Mouse (Mus musculus) cerebellum, adult 9-11 months (tissue): ENCODE data around the gene Kmt2a.
"Not testable (repeated sequence)": the region's sequence is repeated elsewhere in the genome, so short reads cannot be mapped to it uniquely, and the experiment has no call there.

Experiments used
- DNase-seq: peaks from one replicate; pipeline ENCODE4 v3.0.0; 2022

Gene Kmt2a

DNA sequence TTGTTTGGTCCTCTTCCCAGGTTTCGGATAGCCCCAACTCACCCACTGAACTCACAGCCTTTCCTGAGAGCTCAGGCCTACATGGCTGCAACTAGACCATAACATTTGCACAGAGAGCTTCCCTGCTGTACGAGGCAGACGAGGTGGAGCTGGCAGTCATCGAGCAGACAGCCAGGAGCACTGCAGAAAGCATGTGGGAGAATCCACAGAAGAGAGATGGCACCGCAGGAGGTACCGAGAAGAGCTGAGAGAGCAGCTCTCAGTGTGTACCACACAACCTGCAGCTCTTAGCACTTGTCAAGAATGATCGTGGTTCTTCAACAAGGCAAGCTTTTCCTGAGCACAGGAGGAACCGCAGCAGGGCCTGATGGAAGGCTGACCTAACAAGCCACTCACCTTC is 66.9 kb downstream of the Kmt2a start:
- no peak for DNase-seq

DNA sequence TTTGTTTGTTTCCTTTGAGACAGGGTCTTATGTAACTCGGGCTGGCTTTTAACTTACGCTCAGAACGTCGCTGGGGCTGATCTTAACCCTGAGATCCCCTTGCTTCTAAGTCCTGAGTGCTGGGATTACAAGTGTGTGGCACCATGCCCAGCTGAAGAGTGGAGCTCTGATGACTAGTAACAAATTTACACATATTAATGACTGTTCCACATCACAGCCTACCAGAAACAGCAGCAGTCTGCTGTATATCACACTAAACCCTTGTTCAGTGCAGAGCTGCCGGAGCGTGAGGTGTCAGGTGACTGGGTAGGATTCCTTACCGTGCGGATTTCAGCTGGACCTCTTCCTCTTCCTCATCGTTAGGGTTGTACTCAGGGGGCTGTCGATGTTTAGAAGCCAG is 70.8 kb downstream of the Kmt2a start:
- DNase-seq: no peak

DNA sequence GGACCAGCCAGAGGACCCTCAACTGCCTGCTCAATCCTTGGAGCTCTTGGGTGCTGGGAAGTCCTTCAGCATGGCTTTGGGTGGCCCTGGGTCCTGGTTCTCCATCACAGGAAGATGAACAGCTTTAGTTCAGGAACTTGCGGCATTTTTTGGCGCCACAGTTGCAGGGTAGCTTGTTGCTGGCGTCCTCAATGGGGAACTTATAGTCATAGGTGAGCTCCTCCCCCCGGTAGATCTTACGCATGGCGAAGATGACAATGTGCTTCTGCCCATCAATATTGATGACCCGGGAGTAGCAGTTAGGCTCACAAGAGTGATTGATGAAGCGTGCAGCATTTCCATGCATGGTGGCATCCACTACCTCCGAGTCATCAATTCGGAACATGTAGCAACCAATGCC is 73.3 kb downstream of the Kmt2a start:
- no peak for DNase-seq

DNA sequence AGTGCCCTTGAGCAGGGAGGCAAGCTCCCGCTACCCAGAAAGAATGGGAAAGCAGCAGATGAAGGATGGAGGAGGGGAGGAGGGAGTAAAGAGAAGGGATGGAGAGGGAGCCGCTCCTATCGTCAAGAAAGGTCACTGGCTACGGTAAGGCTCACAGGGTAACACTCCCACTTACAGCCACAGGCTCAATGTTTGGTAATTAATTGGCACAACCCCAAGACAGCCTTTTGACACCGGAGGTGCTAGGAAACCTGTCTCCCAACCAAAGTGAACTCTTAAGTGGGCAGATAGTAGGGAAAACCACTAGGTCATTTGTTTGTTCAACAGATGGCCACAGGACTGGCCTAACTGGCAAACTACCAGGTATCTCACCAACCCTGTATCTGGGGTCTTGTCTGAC is 74.0 kb downstream of the Kmt2a start:
- DNase-seq: no peak

DNA sequence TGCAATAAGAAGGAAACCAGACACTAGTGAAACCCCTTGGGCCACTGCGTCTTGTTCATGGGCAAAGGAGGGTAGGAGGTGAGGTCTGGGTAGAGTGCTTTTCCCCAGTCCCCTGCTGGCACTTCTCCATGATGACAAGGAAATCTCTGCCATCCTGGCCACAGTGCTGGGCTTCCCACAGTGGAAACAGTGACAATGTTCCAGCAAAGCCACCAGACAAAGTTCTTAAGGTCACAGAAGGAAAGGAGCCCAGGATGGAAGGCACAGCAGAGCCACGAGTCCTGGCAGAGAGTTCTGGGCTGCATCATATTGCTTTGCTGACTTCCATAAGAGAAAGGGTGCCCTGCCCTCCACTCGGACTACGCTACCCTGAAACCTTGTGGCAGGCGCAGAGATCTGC is 75.6 kb downstream of the Kmt2a start:
- no peak for DNase-seq

DNA sequence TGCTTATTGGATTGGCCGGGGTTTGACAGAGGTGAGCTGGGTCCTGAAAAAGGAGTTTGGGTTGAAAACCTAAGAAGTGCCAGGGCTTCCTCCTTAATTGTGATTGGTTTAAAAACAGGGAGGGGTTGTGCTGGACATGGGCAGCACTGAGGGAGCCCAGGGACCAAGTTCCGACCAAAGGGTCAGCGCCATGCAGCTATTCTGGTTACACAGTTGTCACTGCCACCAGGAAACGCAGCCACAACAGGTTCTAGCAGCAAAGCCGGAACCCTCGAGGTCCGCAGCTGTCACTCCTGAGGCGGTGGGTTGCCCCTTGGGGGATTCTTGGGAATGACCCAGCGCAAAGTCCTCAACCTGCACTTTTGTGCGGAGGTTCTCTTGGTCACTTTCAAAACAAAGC is 76.4 kb downstream of the Kmt2a start:
- no peak for DNase-seq

DNA sequence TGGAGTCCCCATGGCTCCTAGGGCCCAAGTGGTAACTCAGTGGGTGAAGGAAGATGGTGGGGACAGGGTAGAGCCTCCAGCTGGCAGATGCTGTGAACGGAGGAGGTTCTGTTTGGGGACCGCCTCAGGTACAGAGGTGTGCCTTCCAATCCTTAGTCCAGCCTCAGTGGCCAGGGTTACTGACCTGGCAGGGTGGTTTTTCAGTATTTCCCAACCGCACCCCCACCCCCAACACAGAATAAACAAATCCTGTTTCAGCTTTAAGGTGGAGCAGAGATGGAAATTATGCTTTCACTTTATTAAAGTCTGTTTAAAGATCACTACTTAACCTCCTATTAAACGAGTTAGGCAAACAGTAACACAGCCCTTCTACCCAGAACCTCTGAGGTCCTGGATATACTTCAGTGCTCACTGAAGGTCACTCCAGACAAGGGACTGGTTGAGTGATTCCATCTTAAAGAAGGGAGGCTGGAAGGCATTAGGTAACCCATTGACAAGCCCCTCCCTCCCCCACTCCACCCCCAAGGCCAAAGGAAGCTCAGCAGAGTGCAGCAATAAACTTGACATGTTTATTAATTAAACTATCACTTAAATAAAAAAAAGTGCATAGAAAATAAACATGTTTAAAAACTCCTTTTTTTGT is 78.2 kb downstream of the Kmt2a start, which contains the start of gene Ttc36:
Gene Ttc36 (minus strand): TSS at position 265 of the 643 bp plus-strand sequence.
- DNase-seq: no peak

DNA sequence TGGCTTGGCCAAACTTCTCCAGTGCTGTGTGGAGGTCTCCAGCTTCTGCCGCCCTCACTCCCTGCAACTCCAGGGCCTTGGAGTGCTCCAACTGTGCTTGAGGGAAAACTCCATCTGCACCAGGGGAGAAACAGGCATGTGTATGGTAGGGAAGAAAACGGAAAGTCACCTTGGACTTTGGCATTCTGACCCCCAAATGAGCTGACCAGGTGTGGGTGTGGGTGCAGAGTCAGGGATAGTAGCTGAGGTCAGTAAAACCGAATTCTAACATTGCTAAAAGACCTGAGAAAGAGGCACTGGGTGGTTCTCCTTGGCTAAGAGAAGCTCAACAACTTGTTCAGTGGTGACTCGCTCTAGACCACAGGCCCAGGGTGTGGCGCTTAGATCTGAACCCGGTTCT is 79.4 kb downstream of the Kmt2a start:
- no peak for DNase-seq

DNA sequence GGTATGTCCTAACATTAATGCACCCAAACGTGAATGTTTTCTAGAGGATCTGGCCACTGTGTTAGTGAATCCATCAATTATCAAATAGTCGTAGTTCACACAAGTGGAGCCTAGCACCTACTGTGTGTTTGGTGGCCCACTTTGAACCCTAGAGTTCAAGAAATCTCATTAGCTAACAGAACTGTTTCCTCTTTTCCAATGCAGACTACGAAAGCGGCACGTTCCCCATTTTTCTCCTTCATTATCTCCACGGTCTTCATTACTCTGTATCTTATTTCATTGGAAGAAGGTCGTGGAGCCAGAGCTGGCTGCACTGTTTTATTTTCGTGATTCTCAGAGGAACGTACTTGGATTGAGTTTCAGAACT is 81.2 kb downstream of the Kmt2a start:
- DNase-seq: no peak

DNA sequence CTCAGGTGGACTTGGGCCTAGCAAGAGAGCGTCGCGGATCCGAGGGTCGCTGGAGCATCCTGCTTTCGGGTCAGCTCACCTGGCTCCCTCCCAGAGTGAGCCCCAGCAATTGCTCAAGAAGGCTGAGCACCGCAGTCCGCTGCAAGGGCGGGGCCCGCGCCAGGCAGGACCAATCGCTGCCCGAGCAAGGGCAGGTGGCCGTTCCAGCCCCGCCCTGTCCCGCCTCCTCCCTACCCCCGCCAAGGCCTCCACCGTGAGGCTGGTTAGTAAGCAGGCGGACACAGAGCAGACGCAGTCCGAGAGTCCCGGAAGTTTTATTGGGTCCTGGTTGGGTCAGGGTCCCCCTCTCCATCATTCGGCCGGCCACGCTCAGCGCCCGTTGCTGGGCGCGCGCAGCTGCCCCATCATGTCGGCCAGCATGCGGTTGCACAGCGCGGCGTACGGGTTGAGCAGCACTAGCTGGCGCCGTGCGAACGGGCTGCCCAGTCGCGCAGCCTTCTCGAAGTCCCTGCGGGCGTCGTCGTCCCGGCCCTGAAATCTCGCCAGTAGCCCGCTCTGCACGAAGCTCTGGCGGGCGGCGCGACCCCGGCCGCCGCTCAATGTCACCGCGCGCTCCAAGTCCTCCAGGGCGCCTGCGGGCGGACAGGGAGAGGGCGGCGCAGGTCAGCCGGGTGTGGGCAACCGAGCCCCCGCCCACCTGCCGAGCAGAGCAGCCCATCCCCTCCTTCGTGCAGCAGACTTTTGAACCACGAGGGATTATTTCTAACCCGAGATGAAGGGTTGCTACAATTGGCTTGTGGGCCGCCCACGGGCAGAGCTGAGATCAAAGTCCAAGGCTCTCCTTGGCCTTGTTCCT is 81.8 kb downstream of the Kmt2a start, which contains the start of gene Tmem25:
Gene Tmem25 (minus strand): TSS at position 206 of the 856 bp plus-strand sequence.
- peak; percentile 95 for DNase-seq

DNA sequence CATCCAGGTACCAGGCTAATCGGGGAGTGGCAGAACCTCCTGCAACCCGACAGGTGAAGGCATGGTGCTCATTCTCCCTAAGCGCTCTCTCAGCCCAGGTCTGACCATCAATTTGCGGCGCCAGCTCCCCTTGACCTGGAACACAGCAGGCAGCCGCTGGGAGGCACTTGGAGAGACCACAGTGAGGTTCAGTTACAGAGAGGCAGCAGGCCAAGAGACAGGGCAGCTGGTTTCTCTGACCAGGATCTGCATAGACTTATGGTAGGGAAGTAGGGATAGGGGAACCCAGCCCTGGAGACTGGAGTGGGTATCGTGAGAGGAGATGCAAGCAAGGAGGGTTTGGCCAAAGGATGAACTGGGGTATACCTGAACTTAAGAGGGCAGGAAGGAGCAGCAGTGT is 82.8 kb downstream of the Kmt2a start:
- peak; percentile 56 for DNase-seq

DNA sequence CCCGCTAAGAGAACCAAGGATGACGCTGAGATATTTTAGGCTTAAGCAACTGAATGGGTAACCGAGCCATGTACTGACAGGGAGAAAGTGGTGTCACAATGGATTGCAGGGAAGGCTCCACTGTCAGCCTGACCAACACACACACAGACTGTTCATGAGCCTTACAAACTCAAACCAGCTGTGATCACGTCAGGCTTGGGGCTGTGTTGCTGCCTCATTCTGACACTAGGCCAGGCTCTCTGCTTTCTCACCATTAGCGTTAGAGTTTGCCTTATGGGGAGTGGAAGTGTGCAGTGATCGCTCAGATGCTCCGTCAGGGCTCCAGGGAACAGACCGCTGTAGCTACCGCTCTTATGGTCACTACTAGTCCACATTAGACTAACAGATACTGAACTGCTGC is 88.3 kb downstream of the Kmt2a start:
- DNase-seq: no peak

DNA sequence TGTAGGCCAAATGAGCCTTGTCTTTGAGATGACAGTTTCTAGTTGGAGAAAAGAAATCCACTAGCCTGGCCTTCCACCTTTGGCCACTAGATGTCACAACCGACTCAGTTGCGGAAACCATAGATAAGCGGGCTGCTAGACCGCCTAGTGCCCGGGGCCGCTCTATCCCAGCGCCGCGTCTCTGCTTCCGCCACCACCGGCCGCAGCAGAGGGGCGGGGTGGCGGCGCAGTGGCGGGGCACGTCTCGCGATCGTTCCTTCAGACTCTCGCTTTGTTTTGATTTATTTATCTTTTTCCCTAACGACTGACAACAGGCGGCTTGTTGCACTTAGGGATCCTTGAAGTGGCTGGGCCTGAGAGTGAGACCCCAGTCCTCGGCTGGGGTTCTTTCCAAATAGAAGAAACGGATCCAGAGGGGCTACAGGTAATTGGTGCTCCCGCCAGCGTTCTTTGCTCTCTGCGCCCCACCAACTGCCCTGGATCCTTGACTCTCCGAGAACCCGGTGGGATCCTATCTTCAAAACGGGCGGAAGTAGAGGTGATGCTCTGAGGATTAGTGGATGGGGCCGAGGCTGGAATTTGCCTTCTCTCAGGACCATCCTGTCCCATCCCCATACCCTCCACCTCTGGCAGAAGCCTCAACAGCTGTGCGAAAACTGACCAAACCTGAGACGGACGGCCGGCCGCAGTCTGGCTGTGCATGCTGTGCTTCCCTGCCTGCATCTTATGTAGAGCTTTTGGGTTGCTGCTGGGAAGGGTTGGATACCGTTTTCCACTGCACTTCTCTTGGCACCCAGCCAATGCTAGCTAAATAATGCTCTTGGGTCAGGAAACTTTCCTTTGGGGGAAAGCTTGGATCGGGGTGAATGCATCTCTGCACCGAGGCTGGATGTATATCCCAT is 108.1 kb downstream of the Kmt2a start:
- peak; percentile 92 for DNase-seq

DNA sequence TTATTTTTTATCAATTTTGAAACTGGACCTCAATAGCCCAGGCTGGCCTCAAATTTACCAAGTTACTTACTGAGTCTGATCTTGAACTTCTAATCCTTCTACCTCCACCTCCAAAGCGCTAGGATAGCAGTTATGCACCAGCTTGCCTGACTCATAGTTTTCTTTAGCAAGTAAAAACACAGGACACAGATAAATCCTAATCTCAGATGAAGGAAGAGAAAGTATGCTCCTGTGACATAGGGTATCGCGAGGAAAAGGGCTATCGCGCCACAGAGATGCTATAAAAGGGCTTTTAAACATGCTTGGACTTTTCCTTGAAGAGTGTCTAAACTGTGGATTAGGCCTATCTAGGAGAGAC is 108.7 kb downstream of the Kmt2a start:
- DNase-seq: no peak

DNA sequence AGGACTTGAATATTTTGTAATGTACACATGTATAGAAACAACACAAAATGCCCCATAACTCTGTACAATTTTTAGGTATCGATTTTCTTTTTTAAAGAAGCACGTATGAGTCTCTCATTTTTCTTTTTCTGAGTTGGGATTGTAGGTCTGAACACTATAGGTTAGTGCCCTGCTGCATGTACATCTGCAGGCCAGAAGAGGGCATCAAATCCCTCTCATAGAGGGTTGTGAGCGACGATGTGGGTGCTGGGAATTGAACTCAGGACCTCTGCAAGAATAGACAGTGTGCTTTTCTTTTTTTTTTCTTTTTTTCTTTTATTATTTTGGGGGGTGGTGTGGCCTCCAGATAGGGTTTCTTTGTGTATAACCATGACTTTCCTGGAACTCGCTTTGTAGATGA is 109.7 kb downstream of the Kmt2a start:
- DNase-seq: no peak

DNA sequence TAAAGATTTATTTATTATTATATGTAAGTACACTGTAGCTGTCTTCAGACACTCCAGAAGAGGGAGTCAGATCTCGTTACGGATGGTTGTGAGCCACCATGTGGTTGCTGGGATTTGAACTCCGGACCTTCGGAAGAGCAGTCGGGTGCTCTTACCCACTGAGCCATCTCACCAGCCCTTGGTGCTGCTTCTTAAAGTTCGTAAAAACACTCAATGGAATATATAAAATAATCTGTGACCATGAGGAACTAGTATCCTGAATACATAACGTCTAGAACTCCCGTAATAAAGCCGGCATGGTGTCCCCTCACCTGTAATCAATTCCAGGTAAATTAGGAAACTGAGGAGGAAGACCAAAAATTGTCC is 113.1 kb downstream of the Kmt2a start:
- DNase-seq: not testable (repeated sequence)

DNA sequence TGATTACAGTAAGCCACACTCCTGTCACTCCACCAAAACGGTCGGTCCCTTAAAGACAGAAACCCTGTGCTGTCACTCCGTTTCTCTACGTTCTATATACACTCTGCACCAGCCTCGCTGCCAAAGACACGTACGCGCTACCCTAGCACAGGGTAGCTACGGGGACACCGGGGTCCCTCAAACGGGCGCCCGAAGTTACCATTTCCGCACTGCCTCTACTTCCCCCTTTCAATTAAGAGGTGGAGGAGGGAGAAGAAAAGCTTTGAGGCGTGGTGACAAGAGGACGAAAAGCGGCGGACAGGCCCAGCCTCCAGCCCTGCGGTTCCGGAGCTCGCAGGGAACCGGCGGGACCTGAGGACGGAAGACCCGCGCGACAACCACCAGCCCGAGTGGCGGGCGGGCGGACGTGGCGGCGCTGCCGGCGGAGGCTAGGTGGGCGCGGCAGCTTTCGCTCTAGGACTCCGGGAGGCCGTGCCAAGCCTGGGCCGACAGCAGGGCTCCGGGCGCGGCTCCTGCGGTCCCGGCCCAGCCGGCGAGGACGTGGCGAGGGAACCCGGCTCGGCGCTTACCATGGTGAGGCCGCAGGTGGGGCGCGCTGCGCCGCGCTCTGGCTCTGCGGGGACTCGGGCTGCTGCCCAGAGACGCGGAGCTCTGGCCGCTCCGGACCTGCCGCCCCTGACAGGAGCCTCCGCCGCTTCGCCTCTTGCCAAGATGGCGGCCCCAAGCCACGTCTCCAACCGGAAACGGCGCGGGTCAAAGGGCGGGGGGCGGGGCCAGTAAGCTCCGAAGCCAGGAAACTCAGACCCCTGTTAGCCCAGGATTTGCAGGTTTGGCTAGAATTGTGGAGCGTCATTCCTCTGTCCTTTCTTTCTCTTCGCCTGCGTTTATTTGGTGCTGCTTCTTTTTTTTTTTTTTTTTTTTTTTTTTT is 113.7 kb downstream of the Kmt2a start, which contains the start of the genes Arcn1 and Ift46:
Gene Arcn1 (minus strand): TSS at position 745 of the 928 bp plus-strand sequence.
Gene Ift46 (plus strand): TSS at position 808 of the 928 bp plus-strand sequence.
- peak; percentile 87 for DNase-seq

DNA sequence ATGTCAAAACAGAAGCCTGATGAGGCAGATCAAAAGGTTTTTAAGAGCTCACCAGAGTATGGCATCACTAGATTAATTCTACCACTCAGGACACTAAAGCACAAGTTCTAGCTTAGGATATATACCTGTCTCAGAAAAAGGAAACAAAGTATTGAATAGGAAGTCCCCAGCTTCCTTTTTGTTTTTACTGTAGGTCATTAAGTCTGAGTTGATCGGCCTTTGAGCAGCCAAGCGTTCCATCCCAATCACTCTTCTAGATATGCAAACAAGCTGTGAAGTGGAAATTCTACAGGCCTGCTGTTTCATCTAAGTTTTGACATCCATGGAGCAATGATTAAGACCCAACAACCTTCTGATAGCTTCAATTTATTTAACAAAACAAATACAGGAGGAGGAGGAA is 120.2 kb downstream of the Kmt2a start:
- no peak for DNase-seq
